Mouse (Mus musculus): ENCODE data around the gene Gm26897. TPM values are rescaled to one million over a fixed set of nuclear protein-coding genes. Genes with fewer than 3 reads are reported as not detected.

Gm26897 gene
- total and polyA plus RNA-seq, 2 experiments from 2014 or later: not detected

GRCm38 (mm10) chr5:111703586-111703985, 30.1 kb upstream of the Gm26897 start:
- 55% methylated on average over 7 of the region's 7 CpGs for WGBS
- no peak overlapping the region for H3K4me3 ChIP-seq (ENCODE audit: low read depth, low read length)
- 0 out of 2 replicates have a peak overlapping the region, but pooled peaks have one; percentile 13 for H3K27ac ChIP-seq (ENCODE audit: low read depth, low read length)
- TF ChIP-seq CTCF (IDR thresholded peaks at IDR 0.05): no peak
- no peaks in the 10 kb centered on the region for H3K9me3 ChIP-seq (ENCODE audit: low read length)
- H3K4me2 ChIP-seq (ENCODE audit: low read depth, low read length, poor library complexity, severe bottlenecking): no peak overlapping the region
- ATAC-seq (ENCODE audit: low FRiP score) (no peak), DNase-seq (ENCODE audit: low spot score) (no peak)
- H3K4me1 ChIP-seq (ENCODE audit: insufficient read depth, low read length): peaks cover 12% of the 10 kb centered on the region
- no peaks in the 10 kb centered on the region for H3K27me3 ChIP-seq (ENCODE audit: insufficient read depth, low read length)
- no peaks in the 10 kb centered on the region for H3K36me3 ChIP-seq (ENCODE audit: insufficient read depth, low read length)
- no peak overlapping the region for H3K9ac ChIP-seq (replicated peaks; ENCODE audit: low read length, poor library complexity, severe bottlenecking)

GRCm38 (mm10) chr5:111704326-111704725, 29.4 kb upstream of the Gm26897 start:
- Histone ChIP-seq H3K4me1 (ENCODE audit: insufficient read depth, low read length) (peaks cover 12% of the 10 kb centered on the region), H3K27ac (ENCODE audit: low read depth, low read length) (0 out of 2 replicates have a peak overlapping the region, but pooled peaks have one; percentile 13), H3K9ac (replicated peaks; ENCODE audit: low read length, poor library complexity, severe bottlenecking) (no peak overlapping the region), H3K4me3 (ENCODE audit: low read depth, low read length) (no peak overlapping the region), H3K9me3 (ENCODE audit: low read length) (no peaks in the 10 kb centered on the region), H3K36me3 (ENCODE audit: insufficient read depth, low read length) (no peaks in the 10 kb centered on the region), H3K4me2 (ENCODE audit: low read depth, low read length, poor library complexity, severe bottlenecking) (no peak overlapping the region), H3K27me3 (ENCODE audit: insufficient read depth, low read length) (no peaks in the 10 kb centered on the region)
- no peak for TF ChIP-seq CTCF (IDR thresholded peaks at IDR 0.05)
- 50% methylated on average over 11 of the region's 11 CpGs for WGBS
- DNase-seq (ENCODE audit: low spot score): no peak
- no peak for ATAC-seq (ENCODE audit: low FRiP score)

DNA sequence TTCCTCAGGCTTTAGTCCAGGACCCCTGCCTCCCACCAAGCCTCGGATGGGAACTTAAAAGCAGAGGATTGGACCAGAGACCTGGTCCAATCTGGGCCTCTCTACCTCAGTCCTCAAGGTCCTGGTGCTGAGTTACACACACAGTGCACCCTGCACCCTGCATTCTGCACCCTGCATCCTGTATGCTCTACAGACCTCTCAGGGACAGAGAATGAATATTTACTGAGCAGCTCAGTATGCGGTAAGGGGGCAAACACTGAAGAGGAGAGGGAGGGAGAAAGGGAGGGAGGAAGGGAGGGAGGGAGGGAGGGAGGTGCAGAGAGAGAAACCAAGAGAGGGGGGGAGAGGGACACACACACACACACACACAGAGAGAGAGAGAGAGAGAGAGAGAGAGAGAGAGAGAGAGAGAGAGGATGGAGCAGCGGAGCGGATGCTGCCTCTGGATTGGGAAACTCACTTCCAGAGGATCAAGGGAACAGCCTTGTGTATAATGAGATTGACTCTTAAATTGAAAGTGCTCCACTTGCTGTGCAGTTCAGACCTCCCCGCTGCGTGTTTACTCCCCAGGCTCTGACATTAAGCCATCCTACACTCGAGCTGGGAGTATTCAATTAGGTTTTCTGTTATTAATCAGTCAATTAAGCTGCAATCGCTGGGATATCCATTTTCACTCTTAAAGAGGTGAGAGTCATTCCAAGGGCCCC, 24.4 kb upstream of the Gm26897 start:
- no peak overlapping the region for H3K4me2 ChIP-seq (ENCODE audit: low read depth, low read length, poor library complexity, severe bottlenecking)
- no peak overlapping the region for H3K9ac ChIP-seq (replicated peaks; ENCODE audit: low read length, poor library complexity, severe bottlenecking)
- WGBS: 14% methylated on average over 8 of the region's 8 CpGs
- peaks cover 2% of the 10 kb centered on the region; the same call in 1 of the 2 replicates for H3K4me1 ChIP-seq (ENCODE audit: insufficient read depth, low read length)
- H3K27ac ChIP-seq (ENCODE audit: low read depth, low read length): no peak overlapping the region
- no peaks in the 10 kb centered on the region for H3K36me3 ChIP-seq (ENCODE audit: insufficient read depth, low read length)
- ATAC-seq (ENCODE audit: low FRiP score) (no peak; the same call in 1 of the 2 replicates), DNase-seq (ENCODE audit: low spot score) (peak; percentile 50)
- H3K9me3 ChIP-seq (ENCODE audit: low read length): peaks cover 8% of the 10 kb centered on the region; the same call in 1 of the 2 replicates
- H3K4me3 ChIP-seq (ENCODE audit: low read depth, low read length): no peak overlapping the region
- no peak for TF ChIP-seq CTCF (IDR thresholded peaks at IDR 0.05)
- no peaks in the 10 kb centered on the region for H3K27me3 ChIP-seq (ENCODE audit: insufficient read depth, low read length)

- Histone ChIP-seq H3K9me3 (ENCODE audit: low read length) (no peaks in the 10 kb centered on the region), H3K27me3 (ENCODE audit: insufficient read depth, low read length) (no peaks in the 10 kb centered on the region), H3K36me3 (ENCODE audit: insufficient read depth, low read length) (no peaks in the 10 kb centered on the region), H3K9ac (replicated peaks; ENCODE audit: low read length, poor library complexity, severe bottlenecking) (no peak overlapping the region), H3K4me3 (ENCODE audit: low read depth, low read length) (no peak overlapping the region), H3K4me1 (ENCODE audit: insufficient read depth, low read length) (peaks cover 6% of the 10 kb centered on the region; the same call in 1 of the 2 replicates), H3K4me2 (ENCODE audit: low read depth, low read length, poor library complexity, severe bottlenecking) (no peak overlapping the region), H3K27ac (ENCODE audit: low read depth, low read length) (no peak overlapping the region)
- WGBS: 48% methylated on average over 3 of the region's 3 CpGs
- DNase-seq (ENCODE audit: low spot score): peak; percentile 58
- no peak for ATAC-seq (ENCODE audit: low FRiP score)
- no peak for TF ChIP-seq CTCF (IDR thresholded peaks at IDR 0.05)
These were observed 14.7 kb upstream of the Gm26897 start for GRCm38 (mm10) chr5:111719018-111719417.

GRCm38 (mm10) chr5:111720726-111721125, 13.0 kb upstream of the Gm26897 start:
- no peaks in the 10 kb centered on the region for H3K27me3 ChIP-seq (ENCODE audit: insufficient read depth, low read length)
- TF ChIP-seq CTCF (IDR thresholded peaks at IDR 0.05): no peak
- no peak for ATAC-seq (ENCODE audit: low FRiP score)
- no peak overlapping the region for H3K9ac ChIP-seq (replicated peaks; ENCODE audit: low read length, poor library complexity, severe bottlenecking)
- 68% methylated on average over 9 of the region's 9 CpGs for WGBS
- H3K36me3 ChIP-seq (ENCODE audit: insufficient read depth, low read length): no peaks in the 10 kb centered on the region
- peaks cover 11% of the 10 kb centered on the region for H3K4me1 ChIP-seq (ENCODE audit: insufficient read depth, low read length)
- no peak overlapping the region for H3K4me3 ChIP-seq (ENCODE audit: low read depth, low read length)
- no peak overlapping the region for H3K4me2 ChIP-seq (ENCODE audit: low read depth, low read length, poor library complexity, severe bottlenecking)
- H3K9me3 ChIP-seq (ENCODE audit: low read length): no peaks in the 10 kb centered on the region
- DNase-seq (ENCODE audit: low spot score): no peak
- H3K27ac ChIP-seq (ENCODE audit: low read depth, low read length): no peak overlapping the region

- Histone ChIP-seq H3K4me1 (ENCODE audit: insufficient read depth, low read length) (peaks cover 8% of the 10 kb centered on the region), H3K4me2 (ENCODE audit: low read depth, low read length, poor library complexity, severe bottlenecking) (no peak overlapping the region), H3K27me3 (ENCODE audit: insufficient read depth, low read length) (no peaks in the 10 kb centered on the region), H3K4me3 (ENCODE audit: low read depth, low read length) (no peak overlapping the region), H3K9me3 (ENCODE audit: low read length) (no peaks in the 10 kb centered on the region), H3K36me3 (ENCODE audit: insufficient read depth, low read length) (no peaks in the 10 kb centered on the region), H3K9ac (replicated peaks; ENCODE audit: low read length, poor library complexity, severe bottlenecking) (no peak overlapping the region; the same call in 1 of the 2 replicates), H3K27ac (ENCODE audit: low read depth, low read length) (peak overlapping the region; percentile 67)
- ATAC-seq (ENCODE audit: low FRiP score) (peak; percentile 74), DNase-seq (ENCODE audit: low spot score) (peak; percentile 92)
- 18% methylated on average over 10 of the region's 10 CpGs for WGBS
- TF ChIP-seq CTCF (IDR thresholded peaks at IDR 0.05): no peak
These were observed 9.0 kb upstream of the Gm26897 start for GRCm38 (mm10) chr5:111724713-111725112.
